Mouse (Mus musculus) c-Kit-positive CD71-negative TER-119-negative erythroid progenitor cells, embryonic 14.5 days (primary cell): Measurements from ENCODE around the gene Twsg1.
A peak's percentile ranks its signal among the peaks of the same experiment; 100 is the strongest.

Experiments used
- DNase-seq: peaks from one replicate; pipeline ENCODE4 v3.0.0-alpha.2; 2013; ENCODE audit warnings: low read depth

Twsg1 gene

DNA sequence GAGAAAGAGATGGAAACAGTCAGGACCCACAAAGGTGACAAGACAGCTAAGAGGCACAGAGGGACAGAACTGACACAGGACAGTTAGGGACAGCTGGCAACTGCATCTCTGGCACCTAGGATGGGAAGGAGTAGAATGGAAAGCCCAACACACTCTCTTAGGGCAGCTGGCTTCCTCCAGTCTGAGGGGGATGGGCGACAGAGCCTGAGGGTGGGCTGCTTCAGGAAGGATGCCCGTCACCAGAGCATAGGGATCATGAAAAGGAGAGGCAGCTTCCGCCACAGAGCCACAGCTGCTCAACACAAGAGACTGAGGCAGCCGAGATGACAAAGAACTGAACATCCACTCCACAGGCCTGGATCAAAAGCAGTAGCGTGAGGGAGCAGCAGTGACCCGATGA, 19.5 kb downstream of the Twsg1 start:
- no peak for DNase-seq

DNA sequence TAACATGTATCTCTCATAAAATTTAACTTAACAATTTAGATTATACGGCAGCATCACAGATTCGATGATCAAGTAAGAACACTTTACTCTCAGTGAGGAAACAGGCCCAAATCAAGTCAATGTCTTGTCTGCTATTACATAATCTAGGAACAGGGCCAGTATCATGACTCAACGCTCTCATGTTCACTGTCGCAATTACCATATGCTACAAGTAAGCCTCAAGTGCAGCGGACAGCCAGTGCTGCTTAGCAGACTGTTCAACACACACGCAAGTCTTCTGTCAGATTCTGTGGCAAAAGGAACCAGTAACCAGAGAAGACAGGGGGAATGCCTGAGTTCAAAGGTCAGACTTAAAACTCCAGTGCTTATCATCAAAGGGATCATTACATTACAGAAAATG, 20.1 kb downstream of the Twsg1 start:
- DNase-seq = no peak

DNA sequence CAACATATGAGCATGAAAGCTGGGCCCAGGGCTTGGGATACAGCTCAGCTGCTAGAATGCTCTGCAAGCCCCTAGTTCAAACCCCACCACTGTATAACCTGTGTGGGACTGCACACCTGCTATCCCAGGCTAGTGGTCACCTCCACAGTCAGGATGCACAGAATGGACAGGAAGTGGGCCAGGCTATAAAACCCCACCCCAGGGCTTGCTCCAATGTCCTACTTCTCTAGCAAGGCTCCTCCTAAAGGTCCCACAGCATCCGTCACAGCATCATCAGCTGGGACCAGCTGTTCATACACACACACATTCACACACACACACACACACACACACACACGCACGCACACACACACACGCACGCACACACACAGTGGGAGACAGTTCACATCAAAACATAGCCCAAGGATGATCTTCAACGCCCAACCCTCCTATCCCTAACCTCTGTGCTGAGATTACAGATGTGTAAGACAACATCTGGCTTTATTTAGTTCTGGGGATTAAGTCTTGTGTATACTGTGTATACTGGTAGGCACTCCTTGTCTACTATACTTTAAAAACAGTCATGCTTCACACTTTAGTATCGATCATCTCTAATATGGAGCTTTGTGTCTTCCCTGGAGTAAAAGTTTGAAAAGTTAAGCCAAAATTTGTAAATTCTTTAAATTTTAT, 20.7 kb downstream of the Twsg1 start:
- no peak for DNase-seq

DNA sequence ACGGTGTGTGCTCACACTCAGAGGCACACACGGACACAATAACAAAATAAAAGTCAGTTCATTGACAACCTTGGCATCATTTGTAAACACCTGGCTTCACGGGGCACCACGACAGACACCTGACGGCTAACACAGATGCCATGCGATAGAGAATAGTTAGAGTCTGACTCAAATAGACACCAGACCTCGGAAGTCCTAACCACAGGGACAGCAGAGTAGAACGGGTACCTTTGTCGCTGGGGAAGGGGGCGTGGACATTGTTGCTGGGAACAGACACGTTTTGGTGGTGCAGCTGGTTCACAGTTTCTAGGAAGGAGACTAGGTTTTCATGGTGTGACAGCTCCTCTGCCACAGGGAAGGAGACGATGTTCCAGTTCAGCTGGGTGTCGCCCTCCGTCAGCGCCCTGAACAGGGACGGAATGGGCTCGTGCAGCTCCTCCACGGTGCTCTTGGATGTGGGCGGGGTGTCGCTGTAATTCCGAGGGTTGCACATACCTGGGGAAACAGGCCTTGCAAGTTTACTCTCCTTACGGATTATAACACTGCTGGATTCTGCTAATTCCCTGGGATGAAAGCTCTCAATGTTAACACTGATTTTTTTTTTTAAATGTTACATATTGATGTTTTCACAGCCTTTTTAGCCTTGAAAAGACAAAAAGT, 21.6 kb downstream of the Twsg1 start:
- no peak for DNase-seq

- DNase-seq = no peak
Measured at GRCm38 (mm10) chr17:65927077-65927476, 23.9 kb downstream of the Twsg1 start.

DNA sequence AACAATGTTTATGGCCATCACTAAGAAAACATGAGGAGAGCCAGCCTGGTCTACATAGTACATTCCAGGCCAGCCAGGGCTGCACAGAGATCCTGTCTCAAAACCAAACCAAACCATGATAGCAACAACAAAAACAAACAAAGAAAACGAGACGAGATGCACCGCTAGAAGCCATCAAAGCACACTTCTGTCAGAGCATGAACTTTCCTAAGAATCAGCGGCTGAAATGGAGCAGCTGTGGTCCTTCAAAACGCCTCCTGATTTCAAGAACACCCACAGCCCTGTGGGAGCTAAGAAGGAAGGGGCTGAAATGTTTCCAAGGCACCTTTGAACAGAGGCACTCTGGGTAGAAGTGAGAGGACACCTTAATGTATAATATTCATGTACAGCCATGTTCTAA, 26.8 kb downstream of the Twsg1 start:
- no peak for DNase-seq

DNA sequence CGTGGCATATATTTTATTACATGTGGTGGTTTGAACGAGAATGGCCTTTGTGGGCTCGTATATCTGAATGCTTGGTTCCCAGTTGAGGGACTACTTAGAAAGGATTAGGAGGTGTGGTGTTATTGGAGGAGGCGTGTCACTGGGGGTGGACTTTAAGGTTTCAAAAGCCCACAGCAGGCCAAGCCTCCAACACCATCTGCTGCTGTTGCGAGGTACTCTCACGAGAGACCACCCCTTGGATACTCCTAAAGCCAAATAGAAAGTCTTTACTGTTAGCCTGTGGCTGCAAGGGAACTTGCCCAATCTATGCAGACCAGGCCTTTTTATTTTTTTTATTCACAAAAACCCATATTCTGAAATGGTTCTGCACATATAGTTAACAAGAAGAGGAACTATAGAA, 29.1 kb downstream of the Twsg1 start:
- no peak for DNase-seq

- DNase-seq = no peak
Measured at GRCm38 (mm10) chr17:65919235-65919634, 31.8 kb downstream of the Twsg1 start.

DNA sequence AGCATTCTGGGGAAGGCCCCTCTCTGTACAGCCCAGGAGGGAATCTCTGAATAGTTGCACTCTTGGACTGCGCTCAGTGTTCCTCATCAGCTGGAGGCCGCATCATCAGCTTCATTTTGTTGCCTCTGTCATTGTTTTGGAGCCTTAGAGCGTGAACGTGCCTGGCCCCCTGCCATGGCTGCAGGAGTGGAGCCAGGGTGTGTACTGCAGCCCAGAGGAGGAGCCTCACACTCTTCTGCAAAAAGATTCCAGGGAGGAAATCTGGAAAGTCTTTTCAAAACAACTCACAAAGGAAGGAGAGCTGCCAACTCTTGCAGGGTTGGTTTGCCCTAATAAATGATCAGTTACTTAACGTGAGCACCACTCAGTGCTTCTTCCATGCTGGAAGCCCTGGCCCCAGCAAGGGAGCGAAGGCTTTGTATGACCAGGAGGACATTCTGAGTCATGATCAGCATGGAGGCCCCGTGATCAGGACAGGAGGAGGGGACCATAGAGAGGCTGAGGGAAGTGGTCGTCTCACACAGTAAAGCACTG, 34.8 kb downstream of the Twsg1 start:
- no peak for DNase-seq

DNA sequence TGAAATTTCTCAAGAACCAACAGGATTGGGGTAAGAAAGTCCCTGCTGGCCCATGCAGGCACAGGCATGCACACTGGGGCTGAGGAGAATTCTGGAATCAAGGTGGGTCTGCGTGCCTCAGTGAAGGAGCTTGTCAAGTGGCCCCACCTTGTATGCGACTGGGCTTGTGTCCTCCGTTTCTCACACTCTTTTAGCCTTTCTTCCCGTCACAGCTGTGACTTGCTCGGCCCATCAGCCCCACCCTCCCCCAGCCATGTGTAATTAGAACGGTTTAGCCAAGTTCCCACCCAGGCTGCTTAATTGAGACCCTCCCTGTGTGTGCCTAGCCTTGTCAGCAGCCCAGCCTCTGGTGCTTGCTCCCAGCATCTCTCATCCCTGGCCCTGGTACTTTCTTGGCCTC, 36.9 kb downstream of the Twsg1 start:
- no peak for DNase-seq

GRCm38 (mm10) chr17:65912202-65912601, 38.8 kb downstream of the Twsg1 start:
- no peak for DNase-seq

DNA sequence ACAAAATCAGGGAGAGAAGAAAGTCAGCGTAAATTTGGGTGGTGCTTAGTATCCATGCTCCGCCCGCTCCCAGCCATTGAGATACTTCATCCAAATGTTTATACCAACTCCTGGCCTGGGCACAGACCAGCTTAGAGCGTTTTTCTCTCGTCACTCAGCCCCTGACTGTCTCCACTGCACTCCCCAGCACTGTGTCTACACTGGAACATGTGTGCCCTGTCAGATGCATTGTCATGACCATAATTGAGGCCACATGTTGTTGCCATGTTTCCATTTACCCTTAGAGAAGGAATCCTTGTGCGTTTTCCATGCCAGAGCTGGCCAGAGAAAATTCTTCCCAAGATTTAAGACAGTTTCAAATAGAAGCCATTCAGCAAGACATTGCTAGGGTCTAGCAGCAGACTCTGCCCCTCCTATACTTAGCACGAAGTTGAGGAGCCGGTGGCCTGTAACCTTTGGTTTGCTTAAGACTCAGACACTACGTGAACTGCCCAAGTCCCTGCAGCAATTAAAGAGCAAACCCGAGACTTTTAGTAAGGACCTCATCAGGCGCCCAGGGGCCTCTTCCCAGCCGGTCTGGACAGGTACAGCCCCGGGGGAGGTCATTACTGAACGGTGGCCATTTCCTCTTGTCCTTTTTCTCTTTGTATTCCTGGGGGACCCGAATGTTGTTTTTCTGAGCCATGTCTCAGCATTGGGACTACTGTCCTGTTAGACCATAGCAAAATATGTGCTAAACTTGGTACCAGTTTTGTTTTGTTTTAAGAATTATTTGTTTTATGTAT, 39.5 kb downstream of the Twsg1 start:
- no peak for DNase-seq

DNA sequence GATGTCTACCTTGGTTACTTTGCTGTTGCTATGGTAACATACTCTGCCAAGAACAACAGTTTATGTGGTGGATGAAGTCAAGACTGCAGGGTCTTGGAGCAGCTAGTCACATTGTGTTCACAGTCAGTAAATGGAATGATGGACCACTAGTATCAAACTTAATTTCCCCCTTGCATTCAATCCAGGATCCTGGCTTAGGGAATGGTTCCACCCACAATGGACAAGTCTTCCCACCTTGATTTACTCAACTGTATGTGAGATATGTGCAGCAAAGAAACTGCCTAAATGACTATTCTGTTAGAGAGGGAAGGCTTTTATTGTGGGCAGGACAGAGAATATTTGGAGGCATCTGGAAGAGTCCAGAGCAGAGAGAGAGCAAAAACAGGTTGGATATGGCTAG, 42.8 kb downstream of the Twsg1 start:
- no peak for DNase-seq

- peak; percentile 25 for DNase-seq
Measured at GRCm38 (mm10) chr17:65906895-65907401, 44.1 kb downstream of the Twsg1 start.

- DNase-seq = no peak
Measured at GRCm38 (mm10) chr17:65906313-65906894, 44.6 kb downstream of the Twsg1 start.

- DNase-seq = no peak
Measured at GRCm38 (mm10) chr17:65905241-65905640, 45.8 kb downstream of the Twsg1 start.

DNA sequence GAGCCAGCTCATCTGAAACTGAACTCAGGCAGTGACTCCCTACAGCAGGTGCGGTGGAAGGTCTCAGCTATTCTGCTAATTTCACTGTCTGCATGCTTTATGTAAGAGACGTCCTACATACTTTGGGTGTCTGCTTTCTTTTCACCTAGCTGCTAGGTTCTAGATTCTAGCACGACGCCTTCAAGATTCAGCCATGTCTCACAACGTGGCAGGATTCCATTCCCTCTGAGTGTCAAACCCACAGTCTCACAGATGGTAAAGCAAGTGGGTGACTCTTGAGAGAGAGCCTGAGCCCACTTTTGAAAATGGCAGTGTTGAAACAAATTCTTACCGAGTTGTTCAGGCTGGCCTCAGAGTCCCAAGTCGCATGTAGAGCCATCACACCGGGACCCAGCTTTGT, 47.2 kb downstream of the Twsg1 start:
- DNase-seq = no peak

DNA sequence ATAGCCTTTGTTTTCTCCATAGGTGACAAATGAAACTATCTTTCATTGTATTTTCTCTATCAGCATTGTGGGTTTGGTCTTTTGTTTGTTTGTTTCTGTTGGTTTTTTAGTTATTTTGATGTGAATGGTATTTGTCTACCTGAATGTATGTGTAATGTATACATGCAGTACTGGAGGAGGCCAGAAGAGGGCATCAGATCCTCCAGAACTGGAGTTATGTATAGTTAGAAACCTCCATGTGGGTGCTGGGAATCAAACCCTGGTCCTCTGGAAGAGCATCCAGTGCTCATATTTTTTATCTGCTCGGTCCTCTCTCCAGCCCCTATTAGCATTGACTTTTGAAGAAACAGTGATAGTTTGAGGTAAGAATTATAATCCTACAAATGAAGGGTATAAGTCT, 48.0 kb downstream of the Twsg1 start:
- no peak for DNase-seq

GRCm38 (mm10) chr17:65902281-65902680, 48.7 kb downstream of the Twsg1 start:
- DNase-seq = no peak

GRCm38 (mm10) chr17:65896016-65896415, 55.0 kb downstream of the Twsg1 start:
- DNase-seq = no peak

DNA sequence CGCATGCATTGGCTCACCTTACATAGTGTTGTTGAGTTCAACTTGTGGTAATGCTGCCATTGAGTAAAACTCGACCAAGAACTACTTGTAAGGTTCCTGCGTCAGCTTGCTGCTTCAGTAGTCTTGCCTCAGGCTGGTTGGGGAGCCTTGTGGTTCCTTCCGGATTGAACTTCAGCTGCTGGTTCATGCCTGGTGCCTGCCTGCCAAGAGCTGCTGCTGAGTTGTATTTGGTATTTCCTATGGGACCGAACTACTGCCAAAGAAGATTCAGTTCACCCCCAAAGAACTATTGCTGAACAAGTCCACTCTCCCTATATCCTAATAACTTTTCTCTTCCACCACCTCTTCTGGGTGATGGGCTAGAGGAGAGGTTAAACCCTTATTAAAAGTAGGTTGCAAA, 61.5 kb downstream of the Twsg1 start:
- DNase-seq = no peak

- DNase-seq = no peak
Measured at GRCm38 (mm10) chr17:65886571-65886970, 64.5 kb downstream of the Twsg1 start.
